Mouse (Mus musculus): Measurements from ENCODE around the gene Mmd.

- no peak for TF ChIP-seq CTCF (IDR thresholded peaks at IDR 0.05; ENCODE audit: low read depth)
- no peak for TF ChIP-seq EP300 (IDR thresholded peaks at IDR 0.05; ENCODE audit: low read depth)
These were observed 43.5 kb downstream of the Mmd start for GRCm38 (mm10) chr11:90292766-90293165.

Data from liver, embryonic 14.5 days (tissue).